Mouse (Mus musculus): ENCODE results near the gene Ncan.

Ncan gene

GRCm38 (mm10) chr8:70120667-70121066 is at the start of gene Ncan:
TSS of gene Ncan (minus strand) at chr8:70120873.
- peak; percentile 86 to 90 for DNase-seq

DNA sequence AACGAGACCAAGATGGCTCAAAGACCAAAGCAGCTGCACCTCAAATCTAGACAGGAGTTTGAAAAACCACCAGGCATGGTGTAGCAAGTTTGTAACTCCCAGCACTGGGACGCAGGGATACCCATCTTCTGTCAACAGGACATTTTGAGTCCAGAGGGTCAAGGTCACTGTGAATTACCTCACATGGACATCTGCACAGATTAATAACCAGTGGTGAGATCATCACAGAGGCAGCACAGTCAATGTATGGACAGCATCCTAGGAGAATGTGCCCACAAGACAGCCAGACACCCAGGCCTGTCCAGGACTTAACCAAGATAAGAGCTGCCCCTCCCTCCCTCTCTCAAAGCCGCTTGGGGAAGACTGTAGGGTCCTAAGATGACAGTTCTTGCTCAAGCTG is 49.4 kb upstream of the Ncan start:
- no peak for DNase-seq

- DNase-seq, result peak; percentile 85 to 88
These were observed 45.9 kb upstream of the Ncan start for GRCm38 (mm10) chr8:70166504-70167110.

DNA sequence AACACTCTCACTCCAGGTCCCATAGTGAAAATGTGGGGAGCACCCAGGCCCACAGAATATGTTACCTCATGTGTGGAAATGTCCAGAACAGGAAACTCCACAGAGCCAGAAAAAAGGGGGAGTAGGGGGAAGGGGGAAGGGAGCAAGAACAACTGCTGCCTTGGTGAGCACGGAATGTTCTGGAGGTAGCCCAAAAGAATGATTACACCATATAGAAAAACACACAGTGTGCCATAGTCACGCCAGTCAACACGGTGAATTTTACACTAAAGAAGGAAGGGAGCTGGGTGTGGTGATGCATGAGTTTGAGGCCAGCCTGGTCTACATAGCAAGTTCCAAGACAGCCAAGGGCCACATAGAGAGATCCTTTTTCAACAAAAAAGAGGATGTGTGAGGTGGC is 42.6 kb upstream of the Ncan start:
- DNase-seq, result no peak

GRCm38 (mm10) chr8:70160015-70160414 is 39.3 kb upstream of the Ncan start:
- DNase-seq, result no peak

- DNase-seq, result no peak
These were observed 38.5 kb upstream of the Ncan start for GRCm38 (mm10) chr8:70159211-70159610.

DNA sequence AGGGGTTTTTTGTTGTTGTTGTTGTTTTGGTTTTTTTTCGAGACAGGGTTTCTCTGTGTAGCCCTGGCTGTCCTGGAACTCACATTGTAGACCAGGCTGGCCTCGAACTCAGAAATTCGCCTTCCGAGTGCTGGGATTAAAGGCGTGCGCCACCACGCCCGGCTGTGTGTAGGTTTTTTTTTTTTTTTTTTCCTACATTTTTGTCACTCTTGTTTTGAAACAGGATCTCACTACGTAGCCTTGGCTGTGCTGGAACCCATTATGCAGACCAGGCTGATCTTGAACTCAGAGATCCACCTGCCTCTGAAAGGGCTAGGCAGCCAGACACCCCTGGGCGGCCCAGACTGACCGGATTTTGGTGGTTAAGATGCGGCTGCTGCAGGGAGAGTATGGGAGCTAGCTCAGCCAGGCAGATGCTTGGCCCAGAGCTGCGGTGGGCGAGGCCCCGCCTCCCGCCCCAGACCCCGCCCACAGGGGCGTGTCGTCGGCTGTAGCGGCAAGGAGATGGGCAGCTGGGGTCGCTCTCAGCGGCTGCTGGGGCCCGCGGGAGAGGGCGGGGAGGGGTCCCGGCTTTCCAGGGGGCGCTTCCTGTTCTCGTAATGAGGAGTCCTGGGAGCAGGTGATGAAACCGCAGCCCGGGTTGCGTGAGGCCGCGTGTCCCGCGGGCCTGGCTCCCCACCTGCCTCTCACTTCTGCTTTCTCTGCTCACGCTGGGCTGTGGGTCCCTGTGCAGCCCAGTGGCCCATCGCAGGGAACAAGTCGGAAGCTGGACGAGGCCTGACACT is 37.6 kb upstream of the Ncan start:
- peak; percentile 83 to 89 for DNase-seq

- DNase-seq, result no peak
These were observed 36.6 kb upstream of the Ncan start for GRCm38 (mm10) chr8:70157240-70157800.

DNA sequence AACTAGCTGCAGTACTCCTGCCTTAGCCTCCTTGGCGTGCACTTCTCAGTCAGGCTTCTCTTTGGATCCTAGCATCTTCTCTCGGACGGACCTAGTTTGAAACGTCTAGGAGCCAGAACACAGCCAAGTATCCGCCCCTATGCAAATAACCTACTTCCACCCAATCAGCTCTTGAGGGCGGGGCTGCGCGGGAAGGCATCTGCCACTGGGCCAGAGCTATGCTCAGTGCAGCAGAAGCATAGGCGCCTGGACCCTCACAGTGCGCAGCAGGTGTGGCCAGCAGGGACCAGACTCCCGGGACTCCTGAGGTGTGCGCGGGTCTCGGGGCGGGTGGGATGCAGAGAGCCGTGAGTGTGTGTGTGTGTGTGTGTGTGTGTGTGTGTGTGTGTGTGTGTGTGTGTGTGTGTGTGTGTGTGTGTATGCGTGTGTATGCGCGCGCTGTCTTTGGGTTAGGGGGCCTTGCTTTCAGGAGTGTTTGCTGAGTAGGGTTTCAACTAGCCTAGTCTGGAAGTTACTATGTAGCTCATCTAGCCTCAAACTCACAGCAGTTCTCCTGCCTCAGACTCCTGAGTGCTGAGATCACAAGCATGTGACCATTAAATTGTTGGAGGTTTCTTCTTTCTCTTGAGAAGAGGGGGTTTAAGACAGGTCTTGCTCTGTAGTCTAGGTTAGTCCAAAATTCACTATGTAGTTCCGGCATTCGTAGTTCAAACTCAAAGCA is 32.0 kb upstream of the Ncan start:
- peak; percentile 86 to 90 for DNase-seq

DNA sequence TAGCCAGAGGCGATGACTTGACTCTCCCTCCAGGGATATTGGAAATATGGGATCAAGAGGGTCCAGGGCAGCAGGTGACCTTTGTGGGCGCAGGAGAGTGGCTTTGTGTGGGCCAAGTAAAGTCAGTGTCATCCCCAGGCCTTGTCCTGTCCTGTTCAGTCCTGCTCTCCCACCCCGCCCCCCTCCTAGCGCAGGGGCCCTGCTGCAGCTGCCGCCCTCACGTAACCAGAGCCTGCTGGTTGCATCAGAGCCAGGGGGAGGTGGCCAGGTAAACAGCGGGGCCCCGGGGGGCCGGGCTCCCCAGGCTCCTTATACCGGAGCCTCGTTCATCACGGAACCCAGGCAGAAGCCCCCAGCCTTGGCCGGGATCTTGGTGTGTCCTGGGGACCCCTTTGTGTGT is 29.5 kb upstream of the Ncan start:
- DNase-seq, result no peak

DNA sequence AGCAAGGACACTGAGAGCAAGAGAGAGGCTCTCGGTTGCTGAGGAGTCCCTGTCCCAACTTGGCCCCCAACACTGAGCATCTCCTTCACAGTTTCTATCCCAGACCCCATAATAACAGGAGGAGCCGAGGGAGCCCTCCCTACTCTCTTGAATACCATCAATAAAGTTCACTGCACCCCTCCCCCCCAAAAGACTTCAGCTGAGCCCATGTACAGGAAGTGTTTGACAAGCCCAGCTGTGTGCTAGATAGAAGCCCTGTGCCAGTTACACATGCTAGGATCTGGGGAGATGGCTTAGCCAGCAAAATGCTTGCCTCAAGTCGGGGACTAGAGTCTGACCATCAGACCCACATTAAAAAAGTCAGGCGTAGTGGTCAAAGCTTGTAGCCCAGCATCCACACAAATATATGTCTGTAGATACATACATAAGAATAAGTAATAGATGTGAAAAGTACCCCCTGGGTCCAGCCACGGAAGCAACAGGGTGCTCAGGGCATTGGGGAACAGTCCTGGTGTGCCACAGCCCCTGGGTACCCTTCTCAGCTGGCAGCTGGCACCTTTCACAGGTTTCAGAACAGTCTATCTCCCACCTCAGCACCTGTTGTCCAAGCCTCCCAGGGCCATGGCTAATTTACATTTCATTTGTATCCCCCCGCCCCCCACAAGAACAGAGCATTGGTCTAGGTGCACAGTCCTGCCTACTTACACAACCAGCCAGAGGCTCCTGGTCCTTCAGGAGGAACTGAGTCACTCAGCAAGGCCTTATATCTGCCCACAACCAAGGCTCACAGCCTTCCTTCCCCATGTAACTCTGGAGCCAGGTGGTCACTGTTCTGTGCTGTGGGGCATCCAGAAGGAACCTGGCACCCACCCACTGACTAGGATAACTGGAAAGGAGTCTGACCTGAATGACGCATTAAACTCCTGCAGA is 27.3 kb upstream of the Ncan start:
- no peak for DNase-seq

- no peak for DNase-seq
These were observed 19.3 kb upstream of the Ncan start for GRCm38 (mm10) chr8:70139981-70140380.

GRCm38 (mm10) chr8:70139026-70139857 is 18.6 kb upstream of the Ncan start, which contains the start of the genes Rfxank, Borcs8 and Mef2b:
TSS of gene Rfxank (minus strand) at chr8:70139154.
TSS of gene Borcs8 (plus strand) at chr8:70139499.
TSS of gene Mef2b (plus strand) at chr8:70139711.
- peak; percentile 99 to 100 for DNase-seq

GRCm38 (mm10) chr8:70137890-70138289 is 17.2 kb upstream of the Ncan start:
- DNase-seq, result no peak

- no peak for DNase-seq
These were observed 15.9 kb upstream of the Ncan start for GRCm38 (mm10) chr8:70136591-70136990.

DNA sequence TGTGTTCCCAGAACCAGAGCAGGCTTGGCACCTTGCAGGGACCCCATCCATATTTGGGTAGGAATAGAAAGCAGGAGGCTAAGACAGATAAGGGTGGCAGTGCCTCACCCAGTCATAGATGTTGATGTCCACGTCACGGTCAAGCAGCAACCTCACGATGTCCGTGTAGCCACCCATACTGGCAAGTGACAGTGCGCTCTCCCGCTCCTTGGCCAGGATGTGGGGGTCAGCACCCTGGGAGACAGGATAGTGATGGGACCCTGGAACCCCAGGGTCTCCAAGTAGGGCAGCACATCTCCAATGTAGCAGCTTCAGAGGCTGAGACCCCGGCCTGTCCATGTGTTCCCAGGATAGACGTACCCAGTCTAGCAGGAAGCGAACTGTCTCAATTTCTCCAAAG is 14.3 kb upstream of the Ncan start:
- DNase-seq, result no peak

- DNase-seq, result no peak
These were observed 13.4 kb upstream of the Ncan start for GRCm38 (mm10) chr8:70134086-70134485.

DNA sequence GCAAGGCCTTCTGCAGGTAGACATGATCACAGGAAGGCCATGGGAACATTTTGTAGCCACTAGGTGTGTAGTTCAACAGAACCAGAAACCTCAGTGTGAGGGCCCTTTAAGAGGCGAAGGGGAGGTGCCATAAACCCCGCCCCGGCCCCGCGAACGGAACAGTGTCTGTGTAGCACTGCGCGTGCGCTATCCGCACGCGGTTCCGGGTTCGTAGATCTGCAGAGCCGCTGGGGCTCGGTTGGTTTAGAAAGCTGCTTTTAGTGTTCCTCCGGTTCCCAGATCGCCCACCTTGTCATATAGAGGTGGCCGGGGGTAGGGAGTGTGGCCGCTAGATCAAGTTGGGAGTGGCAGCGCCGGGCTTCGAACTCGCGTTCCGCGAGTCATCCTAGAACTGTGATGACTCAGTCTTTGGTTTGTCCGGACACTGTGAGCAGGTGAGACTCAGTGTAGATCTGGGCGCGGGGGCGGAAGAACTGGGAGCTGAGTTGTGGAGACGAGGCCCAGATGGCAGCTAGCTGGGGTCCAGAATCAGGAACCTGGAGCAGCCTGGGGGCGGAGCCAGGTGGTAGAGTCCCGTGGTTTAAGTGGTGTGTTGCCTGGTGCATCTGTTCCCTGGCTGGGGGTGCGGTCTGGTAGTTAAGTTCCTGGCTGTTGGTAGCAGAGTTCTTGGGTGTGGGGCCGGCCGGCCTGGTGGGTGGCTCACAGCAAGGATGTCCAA is 10.7 kb upstream of the Ncan start, which contains the start of gene Nr2c2ap:
TSS of gene Nr2c2ap (plus strand) at position 168 of the 718 bp plus-strand sequence.
- peak; percentile 88 to 92 for DNase-seq

- DNase-seq, result no peak
These were observed 9.4 kb upstream of the Ncan start for GRCm38 (mm10) chr8:70130066-70130465.

- DNase-seq, result no peak
These were observed 8.8 kb upstream of the Ncan start for GRCm38 (mm10) chr8:70129309-70129952.
